Mouse (Mus musculus): ENCODE results near the gene Micall1.
A peak's percentile ranks its signal among the peaks of the same experiment; 100 is the strongest.

Micall1 gene

GRCm38 (mm10) chr15:79129311-79129710, 20.6 kb downstream of the Micall1 start:
- no peak for DNase-seq (ENCODE audit: low spot score in 2 of 2)

GRCm38 (mm10) chr15:79130782-79131181, 22.1 kb downstream of the Micall1 start:
- no peak for DNase-seq (ENCODE audit: low spot score in 2 of 2)

- DNase-seq (ENCODE audit: low spot score in 2 of 2) = no peak
Observed at GRCm38 (mm10) chr15:79131442-79131841, 22.7 kb downstream of the Micall1 start.

- DNase-seq (ENCODE audit: low spot score in 2 of 2) = no peak
Observed at GRCm38 (mm10) chr15:79133191-79133661, 24.5 kb downstream of the Micall1 start.

GRCm38 (mm10) chr15:79134496-79135270, 26.0 kb downstream of the Micall1 start:
- no peak for DNase-seq (ENCODE audit: low spot score in 2 of 2)

GRCm38 (mm10) chr15:79135332-79135731, 26.6 kb downstream of the Micall1 start:
- no peak for DNase-seq (ENCODE audit: low spot score in 2 of 2)

- no peak for DNase-seq (ENCODE audit: low spot score in 2 of 2)
Observed at GRCm38 (mm10) chr15:79135783-79136575, 27.3 kb downstream of the Micall1 start.

GRCm38 (mm10) chr15:79139640-79140039, 30.9 kb downstream of the Micall1 start:
- no peak for DNase-seq (ENCODE audit: low spot score in 2 of 2)

- peak; percentile 88 to 96 for DNase-seq (ENCODE audit: low spot score in 2 of 2)
Observed at GRCm38 (mm10) chr15:79140866-79141565, 32.3 kb downstream of the Micall1 start, which contains the start of the genes Polr2f and 1700088E04Rik. Polr2f (plus strand) TSS chr15:79141009. 1700088E04Rik (minus strand) TSS chr15:79141253.

- DNase-seq (ENCODE audit: low spot score in 2 of 2) = no peak
Observed at GRCm38 (mm10) chr15:79141566-79141917, 32.8 kb downstream of the Micall1 start.

GRCm38 (mm10) chr15:79143316-79143715, 34.6 kb downstream of the Micall1 start:
- DNase-seq (ENCODE audit: low spot score in 2 of 2) = no peak

- DNase-seq (ENCODE audit: low spot score in 2 of 2) = no peak
Observed at GRCm38 (mm10) chr15:79144021-79144420, 35.3 kb downstream of the Micall1 start.

GRCm38 (mm10) chr15:79145522-79145921, 36.8 kb downstream of the Micall1 start:
- DNase-seq (ENCODE audit: low spot score in 2 of 2) = no peak

GRCm38 (mm10) chr15:79148533-79148932, 39.8 kb downstream of the Micall1 start:
- peak; percentile 70 to 90 for DNase-seq (ENCODE audit: low spot score in 2 of 2)

- DNase-seq (ENCODE audit: low spot score in 2 of 2) = no peak
Observed at GRCm38 (mm10) chr15:79151881-79152280, 43.2 kb downstream of the Micall1 start.

- DNase-seq (ENCODE audit: low spot score in 2 of 2) = no peak
Observed at GRCm38 (mm10) chr15:79152709-79153108, 44.0 kb downstream of the Micall1 start.

GRCm38 (mm10) chr15:79155572-79155971, 46.9 kb downstream of the Micall1 start:
- DNase-seq (ENCODE audit: low spot score in 2 of 2) = no peak

- DNase-seq (ENCODE audit: low spot score in 2 of 2) = no peak
Observed at GRCm38 (mm10) chr15:79162301-79162700, 53.6 kb downstream of the Micall1 start.

- DNase-seq (ENCODE audit: low spot score in 2 of 2) = no peak
Observed at GRCm38 (mm10) chr15:79162822-79163221, 54.1 kb downstream of the Micall1 start.

GRCm38 (mm10) chr15:79164251-79164650, 55.6 kb downstream of the Micall1 start:
- no peak for DNase-seq (ENCODE audit: low spot score in 2 of 2)

- no peak for DNase-seq (ENCODE audit: low spot score in 2 of 2)
Observed at GRCm38 (mm10) chr15:79165140-79165539, 56.4 kb downstream of the Micall1 start, which contains the start of gene Sox10. Sox10 (minus strand) TSS chr15:79165240.

- DNase-seq (ENCODE audit: low spot score in 2 of 2) = no peak
Observed at GRCm38 (mm10) chr15:79166712-79167111, 58.0 kb downstream of the Micall1 start.

Data from spleen, postnatal 10 days (tissue).